Comparison of ENCODE assay signal across 8 mouse cellular contexts in the genomic region with DNA sequence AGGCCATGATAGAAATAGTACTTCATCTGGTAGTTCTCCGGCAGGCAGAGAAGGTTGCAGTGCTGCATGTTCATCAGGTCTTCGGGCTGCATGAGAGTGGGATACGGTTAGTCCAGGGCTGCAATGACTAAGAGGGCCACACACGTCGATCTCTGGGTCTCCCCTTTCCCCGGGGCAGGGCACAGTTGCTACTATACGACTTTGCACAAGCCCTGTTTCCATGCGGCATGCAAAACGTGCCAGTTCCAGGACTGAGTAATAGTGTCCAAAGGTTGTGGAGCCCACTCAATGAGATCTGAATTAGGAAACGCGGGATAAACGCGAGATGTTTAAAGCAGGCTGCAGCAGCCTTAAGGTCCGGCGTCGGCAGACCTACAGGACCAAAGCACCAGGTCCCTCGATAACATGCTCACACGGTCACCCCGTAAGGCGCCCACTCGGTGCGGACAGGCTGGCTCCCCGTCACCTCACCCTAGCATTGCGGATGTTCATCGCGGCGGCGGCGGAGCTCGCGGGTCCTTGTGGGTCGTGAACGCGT. TPM values are rescaled to one million over a fixed set of nuclear protein-coding genes. Genes with fewer than 3 reads are reported as not detected.
DNase-seq lines count a peak whose midpoint lies in the region; ATAC-seq and TF ChIP-seq lines count a peak whose summit lies in the region.

No protein-coding gene starts in this region.

- no peaks in the 10 kb centered on the region for H3K9me3 ChIP-seq in heart, embryonic 11.5 days (replicated peaks; ENCODE audit: control insufficient read depth, low read length)
- no peaks in the 10 kb centered on the region for H3K9me3 ChIP-seq in E14TG2a.4 (ENCODE audit: low read length)
- H3K9me3 ChIP-seq in limb, embryonic 13.5 days = no peaks in the 10 kb centered on the region

- 0 out of 2 replicates have a peak, but pooled peaks cover 2% of the 10 kb centered on the region for H3K36me3 ChIP-seq in heart, embryonic 11.5 days (ENCODE audit: control insufficient read depth, insufficient read depth, low read length)
- H3K36me3 ChIP-seq in E14TG2a.4 (ENCODE audit: insufficient read depth, low read length) = peaks cover 64% of the 10 kb centered on the region
- peaks cover 21% of the 10 kb centered on the region for H3K36me3 ChIP-seq in limb, embryonic 13.5 days
- peaks cover 9% of the 10 kb centered on the region for H3K36me3 ChIP-seq in small intestine, adult 2 months (ENCODE audit: control insufficient read depth, insufficient read depth, low read length)

- 13% methylated on average over 34 of the region's 34 CpGs for WGBS in heart, embryonic 11.5 days (ENCODE audit: insufficient replicate concordance)
- WGBS in limb, embryonic 13.5 days = 15% methylated on average over 34 of the region's 34 CpGs
- WGBS in small intestine, adult 2 months = 12% methylated on average over 34 of the region's 34 CpGs

- DNase-seq in heart, adult 18-20 months = no peak
- DNase-seq in spleen, postnatal 36 days (ENCODE audit: low spot score in 2 of 2) = no peak
- DNase-seq in testis, postnatal 10 days (ENCODE audit: low spot score) = no peak

- peak overlapping the region; percentile 62 for H3K9ac ChIP-seq in heart, embryonic 11.5 days (ENCODE audit: low read depth, low read length)
- peak overlapping the region; percentile 70 for H3K9ac ChIP-seq in limb, embryonic 13.5 days

- peak overlapping the region; percentile 53 for H3K4me3 ChIP-seq in heart, embryonic 11.5 days (ENCODE audit: low read depth, low read length)
- H3K4me3 ChIP-seq in E14TG2a.4 (replicated peaks; ENCODE audit: low read length) = peak overlapping the region; percentile 85
- H3K4me3 ChIP-seq in limb, embryonic 13.5 days = peak overlapping the region; percentile 57
- H3K4me3 ChIP-seq in small intestine, adult 2 months (ENCODE audit: low read depth, low read length) = peak overlapping the region; percentile 93

- H3K4me2 ChIP-seq in heart, embryonic 11.5 days = peak overlapping the region; percentile 73
- peak overlapping the region; percentile 72 for H3K4me2 ChIP-seq in limb, embryonic 13.5 days (replicated peaks)

- H3K27ac ChIP-seq in heart, embryonic 11.5 days (ENCODE audit: low read depth, low read length) = peak overlapping the region; percentile 70
- peak overlapping the region; percentile 48; the same call in 1 of the 2 replicates for H3K27ac ChIP-seq in limb, embryonic 13.5 days
- peak overlapping the region; percentile 75 for H3K27ac ChIP-seq in small intestine, adult 2 months (ENCODE audit: insufficient read depth, low read depth, low read length)

- 0 out of 2 replicates have a peak, but pooled peaks have one; percentile 20 for ATAC-seq in heart, embryonic 11.5 days (replicated peaks; ENCODE audit: insufficient number of reproducible peaks, low FRiP score, low TSS enrichment)
- peak; percentile 10; the same call in 1 of the 2 replicates for ATAC-seq in erythroid progenitor cell, adult 5-6 weeks (replicated peaks; ENCODE audit: low FRiP score, poor library complexity, severe bottlenecking)
- ATAC-seq in limb, embryonic 13.5 days (ENCODE audit: low FRiP score, low read depth) = peak; percentile 10

- TF ChIP-seq POLR2A in small intestine, adult 2 months (IDR thresholded peaks at IDR 0.05; ENCODE audit: low read depth, low read length) = no peak

- no peak for TF ChIP-seq CTCF in E14TG2a.4 (conservative IDR thresholded peaks at IDR 0.05; ENCODE audit: low read length)
- no peak for TF ChIP-seq CTCF in small intestine, adult 2 months (IDR thresholded peaks at IDR 0.05; ENCODE audit: extremely low read depth, insufficient read length, insufficient replicate concordance, low read depth, low read length)

- no peaks in the 10 kb centered on the region for H3K4me1 ChIP-seq in heart, embryonic 11.5 days (ENCODE audit: control insufficient read depth, insufficient read depth, low read length)
- peaks cover 41% of the 10 kb centered on the region for H3K4me1 ChIP-seq in E14TG2a.4 (replicated peaks; ENCODE audit: low read depth, low read length)
- H3K4me1 ChIP-seq in limb, embryonic 13.5 days = 0 out of 2 replicates have a peak, but pooled peaks cover 4% of the 10 kb centered on the region
- H3K4me1 ChIP-seq in small intestine, adult 2 months (ENCODE audit: control insufficient read depth, insufficient read depth, insufficient read length, low read length) = no peaks in the 10 kb centered on the region

- H3K27me3 ChIP-seq in heart, embryonic 11.5 days (ENCODE audit: control insufficient read depth, insufficient read depth, low read length) = no peaks in the 10 kb centered on the region
- no peaks in the 10 kb centered on the region for H3K27me3 ChIP-seq in E14TG2a.4 (ENCODE audit: insufficient read depth, low read length)
- H3K27me3 ChIP-seq in limb, embryonic 13.5 days = no peaks in the 10 kb centered on the region
- H3K27me3 ChIP-seq in small intestine, adult 2 months (ENCODE audit: control insufficient read depth, insufficient read depth, low read length) = no peaks in the 10 kb centered on the region

RNA-seq across cellular contexts. Expression of gene Arhgap4, which starts 0.3 kb away (rescaled TPM):
- 0.96 and 1.3 TPM in 2 replicates for polyA plus RNA-seq in heart, embryonic 11.5 days (2014; fragmentation: Nextera tagmentation; extraction: Ambion mirVana)
- total RNA-seq in heart, adult 18-20 months (2021) = 1 to 10 TPM in 1 of 2 experiments, under 1 TPM in 1; 0.72 to 3.8 TPM
- total RNA-seq in erythroid progenitor cell, adult 5-6 weeks (2015; ENCODE audit: low replicate concordance) = 12.2 and 16.9 TPM in 2 replicates
- total RNA-seq in erythroid progenitor cell, adult 5-6 weeks (2017; ENCODE audit: low replicate concordance) = 14.5 and 21.0 TPM in 2 replicates
- 3.0 and 3.9 TPM in 2 replicates for polyA plus RNA-seq in limb, embryonic 13.5 days (2015; fragmentation: Nextera tagmentation; extraction: Ambion mirVana)
- polyA plus RNA-seq in small intestine, adult 2 months (2012; rRNA removed) = 16.7 and 22.9 TPM in 2 replicates

RNA-seq across cellular contexts. Expression of gene Naa10, which starts 0.4 kb away (rescaled TPM):
- 94.3 and 96.5 TPM in 2 replicates for polyA plus RNA-seq in heart, embryonic 11.5 days (2014; fragmentation: Nextera tagmentation; extraction: Ambion mirVana)
- 10 to 100 TPM; 56.6 to 58.6 TPM for total RNA-seq in heart, adult 18-20 months (2021)
- 17.7 and 34.8 TPM in 2 replicates for total RNA-seq in erythroid progenitor cell, adult 5-6 weeks (2015; ENCODE audit: low replicate concordance)
- total RNA-seq in erythroid progenitor cell, adult 5-6 weeks (2017; ENCODE audit: low replicate concordance) = 14.7 and 25.9 TPM in 2 replicates
- polyA plus RNA-seq in limb, embryonic 13.5 days (2015; fragmentation: Nextera tagmentation; extraction: Ambion mirVana) = 138 and 139 TPM in 2 replicates
- polyA plus RNA-seq in small intestine, adult 2 months (2012; rRNA removed) = 33.3 and 50.5 TPM in 2 replicates

RNA-seq across cellular contexts. Expression of gene Renbp, which starts 9.3 kb away (rescaled TPM):
- 51.6 and 64.0 TPM in 2 replicates for polyA plus RNA-seq in heart, embryonic 11.5 days (2014; fragmentation: Nextera tagmentation; extraction: Ambion mirVana)
- total RNA-seq in heart, adult 18-20 months (2021) = 1 to 10 TPM; 5.5 to 7.3 TPM
- 3.4 TPM in 1 of 2 replicates, not detected in the other for total RNA-seq in erythroid progenitor cell, adult 5-6 weeks (2015; ENCODE audit: low replicate concordance)
- total RNA-seq in erythroid progenitor cell, adult 5-6 weeks (2017; ENCODE audit: low replicate concordance) = 1.7 TPM in 1 of 2 replicates, not detected in the other
- 29.7 and 32.3 TPM in 2 replicates for polyA plus RNA-seq in limb, embryonic 13.5 days (2015; fragmentation: Nextera tagmentation; extraction: Ambion mirVana)
- 2.4 and 4.2 TPM in 2 replicates for polyA plus RNA-seq in small intestine, adult 2 months (2012; rRNA removed)

RNA-seq across cellular contexts. Expression of gene L1cam, which starts 25.4 kb away (rescaled TPM):
- 1.3 and 2.2 TPM in 2 replicates for polyA plus RNA-seq in heart, embryonic 11.5 days (2014; fragmentation: Nextera tagmentation; extraction: Ambion mirVana)
- 1 to 10 TPM; 3.7 to 4.1 TPM for total RNA-seq in heart, adult 18-20 months (2021)
- total RNA-seq in erythroid progenitor cell, adult 5-6 weeks (2015; ENCODE audit: low replicate concordance) = 6.8 and 10.5 TPM in 2 replicates
- 0.23 and 1.3 TPM in 2 replicates for total RNA-seq in erythroid progenitor cell, adult 5-6 weeks (2017; ENCODE audit: low replicate concordance)
- polyA plus RNA-seq in limb, embryonic 13.5 days (2015; fragmentation: Nextera tagmentation; extraction: Ambion mirVana) = 2.0 and 2.6 TPM in 2 replicates
- 7.9 and 20.8 TPM in 2 replicates for polyA plus RNA-seq in small intestine, adult 2 months (2012; rRNA removed)

RNA-seq across cellular contexts. Expression of gene Avpr2, which starts 29.5 kb away (rescaled TPM):
- not detected in 2 replicates for polyA plus RNA-seq in heart, embryonic 11.5 days (2014; fragmentation: Nextera tagmentation; extraction: Ambion mirVana)
- total RNA-seq in heart, adult 18-20 months (2021) = not detected
- not detected in 2 replicates for total RNA-seq in erythroid progenitor cell, adult 5-6 weeks (2015; ENCODE audit: low replicate concordance)
- not detected in 2 replicates for total RNA-seq in erythroid progenitor cell, adult 5-6 weeks (2017; ENCODE audit: low replicate concordance)
- 0.05 and 0.13 TPM in 2 replicates for polyA plus RNA-seq in limb, embryonic 13.5 days (2015; fragmentation: Nextera tagmentation; extraction: Ambion mirVana)
- polyA plus RNA-seq in small intestine, adult 2 months (2012; rRNA removed) = 0.09 TPM in 1 of 2 replicates, not detected in the other
